Mouse (Mus musculus): ENCODE measurements around the gene F11. TPM values are rescaled to one million over a fixed set of nuclear protein-coding genes. Genes with fewer than 3 reads are reported as not detected.

F11 gene
- polyA plus RNA-seq, 1 experiment: not detected

- H3K4me1 ChIP-seq (ENCODE audit: control insufficient read depth, insufficient read depth, low read length): no peaks in the 10 kb centered on the region
- peak; percentile 33 to 63 for DNase-seq
- no peak for TF ChIP-seq CTCF (IDR thresholded peaks at IDR 0.05; ENCODE audit: borderline replicate concordance, insufficient read depth, low read depth, low read length)
- TF ChIP-seq POLR2A (IDR thresholded peaks at IDR 0.05; ENCODE audit: borderline replicate concordance, insufficient read depth, low read length): no peak
- WGBS: 49% methylated on average over 2 of the region's 2 CpGs
- no peaks in the 10 kb centered on the region for H3K27me3 ChIP-seq (ENCODE audit: control insufficient read depth, insufficient read depth, low read length)
- H3K4me3 ChIP-seq (replicated peaks; ENCODE audit: insufficient read depth, low read depth, low read length): no peak overlapping the region
- no peak overlapping the region for H3K27ac ChIP-seq (ENCODE audit: insufficient read depth, low read length)
Measured at GRCm38 (mm10) chr8:45291790-45292189, 30.0 kb upstream of the F11 start.

GRCm38 (mm10) chr8:45281630-45282029 lies 19.8 kb upstream of the F11 start:
- no peak overlapping the region for H3K4me3 ChIP-seq (replicated peaks; ENCODE audit: insufficient read depth, low read depth, low read length)
- DNase-seq: no peak
- H3K27me3 ChIP-seq (ENCODE audit: control insufficient read depth, insufficient read depth, low read length): no peaks in the 10 kb centered on the region
- 85% methylated on average over 8 of the region's 8 CpGs for WGBS
- H3K4me1 ChIP-seq (ENCODE audit: control insufficient read depth, insufficient read depth, low read length): no peaks in the 10 kb centered on the region; the same call in 1 of the 2 replicates
- no peak for TF ChIP-seq CTCF (IDR thresholded peaks at IDR 0.05; ENCODE audit: borderline replicate concordance, insufficient read depth, low read depth, low read length)
- H3K27ac ChIP-seq (ENCODE audit: insufficient read depth, low read length): no peak overlapping the region

GRCm38 (mm10) chr8:45277453-45277852 lies 15.6 kb upstream of the F11 start:
- no peak for DNase-seq
- H3K27ac ChIP-seq (ENCODE audit: insufficient read depth, low read length): no peak overlapping the region
- H3K4me1 ChIP-seq (ENCODE audit: control insufficient read depth, insufficient read depth, low read length): no peaks in the 10 kb centered on the region; the same call in 1 of the 2 replicates
- no peak overlapping the region for H3K4me3 ChIP-seq (replicated peaks; ENCODE audit: insufficient read depth, low read depth, low read length)
- H3K27me3 ChIP-seq (ENCODE audit: control insufficient read depth, insufficient read depth, low read length): no peaks in the 10 kb centered on the region
- TF ChIP-seq CTCF (IDR thresholded peaks at IDR 0.05; ENCODE audit: borderline replicate concordance, insufficient read depth, low read depth, low read length): no peak
- TF ChIP-seq POLR2A (IDR thresholded peaks at IDR 0.05; ENCODE audit: borderline replicate concordance, insufficient read depth, low read length): no peak
- WGBS: 87% methylated on average over 3 of the region's 3 CpGs

- no peak overlapping the region for H3K27ac ChIP-seq (ENCODE audit: insufficient read depth, low read length)
- TF ChIP-seq POLR2A (IDR thresholded peaks at IDR 0.05; ENCODE audit: borderline replicate concordance, insufficient read depth, low read length) (no peak), CTCF (IDR thresholded peaks at IDR 0.05; ENCODE audit: borderline replicate concordance, insufficient read depth, low read depth, low read length) (no peak)
- 76% methylated on average over 4 of the region's 4 CpGs for WGBS
Measured at GRCm38 (mm10) chr8:45274317-45274716, 12.5 kb upstream of the F11 start.

GRCm38 (mm10) chr8:45269056-45269455 lies 7.2 kb upstream of the F11 start:
- DNase-seq: no peak
- TF ChIP-seq CTCF (IDR thresholded peaks at IDR 0.05; ENCODE audit: borderline replicate concordance, insufficient read depth, low read depth, low read length): no peak
- TF ChIP-seq POLR2A (IDR thresholded peaks at IDR 0.05; ENCODE audit: borderline replicate concordance, insufficient read depth, low read length): no peak
- Histone ChIP-seq H3K4me1 (ENCODE audit: control insufficient read depth, insufficient read depth, low read length) (no peaks in the 10 kb centered on the region), H3K27ac (ENCODE audit: insufficient read depth, low read length) (no peak overlapping the region), H3K27me3 (ENCODE audit: control insufficient read depth, insufficient read depth, low read length) (no peaks in the 10 kb centered on the region), H3K4me3 (replicated peaks; ENCODE audit: insufficient read depth, low read depth, low read length) (no peak overlapping the region)

More at GRCm38 (mm10) chr8:45274317-45274716, 12.5 kb upstream of the F11 start:
- Histone ChIP-seq H3K4me1 (ENCODE audit: control insufficient read depth, insufficient read depth, low read length) (no peaks in the 10 kb centered on the region; the same call in 1 of the 2 replicates), H3K27me3 (ENCODE audit: control insufficient read depth, insufficient read depth, low read length) (no peaks in the 10 kb centered on the region), H3K4me3 (replicated peaks; ENCODE audit: insufficient read depth, low read depth, low read length) (no peak overlapping the region)
- DNase-seq: no peak

GRCm38 (mm10) chr8:45268485-45268884 lies 6.7 kb upstream of the F11 start:
- TF ChIP-seq POLR2A (IDR thresholded peaks at IDR 0.05; ENCODE audit: borderline replicate concordance, insufficient read depth, low read length) (no peak), CTCF (IDR thresholded peaks at IDR 0.05; ENCODE audit: borderline replicate concordance, insufficient read depth, low read depth, low read length) (no peak)
- H3K27me3 ChIP-seq (ENCODE audit: control insufficient read depth, insufficient read depth, low read length): no peaks in the 10 kb centered on the region
- no peak overlapping the region for H3K4me3 ChIP-seq (replicated peaks; ENCODE audit: insufficient read depth, low read depth, low read length)
- H3K27ac ChIP-seq (ENCODE audit: insufficient read depth, low read length): no peak overlapping the region
- no peak for DNase-seq
- H3K4me1 ChIP-seq (ENCODE audit: control insufficient read depth, insufficient read depth, low read length): no peaks in the 10 kb centered on the region

- no peak overlapping the region for H3K4me3 ChIP-seq (replicated peaks; ENCODE audit: insufficient read depth, low read depth, low read length)
- no peak for DNase-seq
- WGBS: 44% methylated on average over 4 of the region's 4 CpGs
- no peak for TF ChIP-seq POLR2A (IDR thresholded peaks at IDR 0.05; ENCODE audit: borderline replicate concordance, insufficient read depth, low read length)
- TF ChIP-seq CTCF (IDR thresholded peaks at IDR 0.05; ENCODE audit: borderline replicate concordance, insufficient read depth, low read depth, low read length): no peak
- no peaks in the 10 kb centered on the region for H3K27me3 ChIP-seq (ENCODE audit: control insufficient read depth, insufficient read depth, low read length)
- no peak overlapping the region for H3K27ac ChIP-seq (ENCODE audit: insufficient read depth, low read length)
- H3K4me1 ChIP-seq (ENCODE audit: control insufficient read depth, insufficient read depth, low read length): no peaks in the 10 kb centered on the region
Measured at GRCm38 (mm10) chr8:45267611-45268391, 6.0 kb upstream of the F11 start.

- DNase-seq: no peak
- Histone ChIP-seq H3K4me1 (ENCODE audit: control insufficient read depth, insufficient read depth, low read length) (no peaks in the 10 kb centered on the region), H3K4me3 (replicated peaks; ENCODE audit: insufficient read depth, low read depth, low read length) (no peak overlapping the region), H3K27ac (ENCODE audit: insufficient read depth, low read length) (no peak overlapping the region), H3K27me3 (ENCODE audit: control insufficient read depth, insufficient read depth, low read length) (no peaks in the 10 kb centered on the region)
- WGBS: 33% methylated on average over 8 of the region's 8 CpGs
- TF ChIP-seq POLR2A (IDR thresholded peaks at IDR 0.05; ENCODE audit: borderline replicate concordance, insufficient read depth, low read length) (no peak), CTCF (IDR thresholded peaks at IDR 0.05; ENCODE audit: borderline replicate concordance, insufficient read depth, low read depth, low read length) (no peak)
Measured at GRCm38 (mm10) chr8:45266993-45267392, 5.2 kb upstream of the F11 start.

Measured in cerebellum, adult 2 months (tissue).